Mouse (Mus musculus): ENCODE data around the gene Olfr730.

The Olfr730 gene

GRCm38 (mm10) chr14:50188098-50188497 is at the start of gene Olfr730:
TSS of gene Olfr730 (minus strand) at chr14:50188198.
- no peak for DNase-seq (ENCODE audit: low read depth, low spot score)

DNA sequence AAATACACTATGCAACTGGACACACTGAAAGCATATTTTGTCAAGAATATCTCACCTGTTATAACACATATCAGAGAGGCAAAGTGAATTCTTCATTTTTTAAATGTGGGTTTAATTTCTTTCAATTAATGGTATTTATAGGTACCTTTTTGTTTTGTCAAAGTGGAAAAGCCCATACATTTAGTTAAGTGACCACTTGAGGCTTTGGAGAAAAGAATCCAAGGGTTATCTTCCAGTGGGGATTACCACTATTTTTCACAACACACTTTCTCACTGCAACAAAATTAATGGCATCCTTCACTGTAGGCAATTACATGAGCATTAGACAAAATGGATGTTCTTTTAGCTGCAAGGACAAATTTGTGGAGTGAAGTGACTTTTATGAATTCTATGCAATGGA is 35.2 kb downstream of the Olfr730 start, which contains the start of gene Olfr729:
Olfr729 (minus strand) TSS at position 101 of the 400 bp plus-strand sequence.
- DNase-seq (ENCODE audit: low read depth, low spot score): no peak

DNA sequence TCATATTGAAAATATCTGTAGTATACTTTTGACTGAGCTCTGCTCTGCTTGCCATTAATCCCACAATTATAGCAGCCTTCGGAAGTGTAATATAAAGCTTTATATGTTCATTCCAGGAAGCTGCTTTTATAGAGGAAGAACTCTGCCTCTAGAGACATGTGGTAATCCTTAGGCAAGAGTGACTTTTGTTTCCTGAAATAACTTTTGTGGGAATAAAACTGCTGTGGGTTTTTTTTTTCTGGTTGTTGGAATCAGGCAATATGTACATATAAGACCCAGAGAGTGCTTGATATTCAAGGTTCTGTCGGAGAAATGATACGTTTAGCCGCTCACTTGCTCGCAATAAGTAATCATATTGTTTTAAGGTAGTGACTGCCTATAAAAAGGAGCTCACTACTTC is 45.4 kb downstream of the Olfr730 start, which contains the start of gene Olfr728:
Olfr728 (minus strand) TSS at position 101 of the 400 bp plus-strand sequence.
- no peak for DNase-seq (ENCODE audit: low read depth, low spot score)
